Mouse (Mus musculus): ENCODE measurements at regions not wholly inside any gene's neighbourhood (a gene's known extent, or its start where the extent isn't known, plus 50 kb on each side); places are given as distances from the start of the nearest gene placed in this dataset.

DNA sequence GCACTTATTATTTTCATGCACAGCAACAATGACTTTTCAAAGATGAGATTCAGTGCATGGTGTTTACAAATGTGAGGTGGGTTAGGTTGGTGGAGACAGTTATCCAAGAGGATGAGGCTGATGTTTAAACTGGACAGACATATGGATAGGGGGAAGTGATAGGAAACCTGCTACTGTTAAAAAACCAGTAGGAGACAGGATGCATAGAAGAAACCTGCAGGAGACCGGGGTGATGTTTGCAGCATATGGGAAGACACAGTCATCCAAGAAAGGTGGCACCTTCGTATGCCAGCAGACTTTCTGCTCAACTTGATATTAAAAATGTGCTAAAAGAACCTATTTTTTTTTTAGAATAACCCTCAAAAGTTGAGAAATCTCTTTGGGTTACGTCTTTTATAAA is 809.9 kb upstream of the Gm5150 start:
- no peak for DNase-seq

DNA sequence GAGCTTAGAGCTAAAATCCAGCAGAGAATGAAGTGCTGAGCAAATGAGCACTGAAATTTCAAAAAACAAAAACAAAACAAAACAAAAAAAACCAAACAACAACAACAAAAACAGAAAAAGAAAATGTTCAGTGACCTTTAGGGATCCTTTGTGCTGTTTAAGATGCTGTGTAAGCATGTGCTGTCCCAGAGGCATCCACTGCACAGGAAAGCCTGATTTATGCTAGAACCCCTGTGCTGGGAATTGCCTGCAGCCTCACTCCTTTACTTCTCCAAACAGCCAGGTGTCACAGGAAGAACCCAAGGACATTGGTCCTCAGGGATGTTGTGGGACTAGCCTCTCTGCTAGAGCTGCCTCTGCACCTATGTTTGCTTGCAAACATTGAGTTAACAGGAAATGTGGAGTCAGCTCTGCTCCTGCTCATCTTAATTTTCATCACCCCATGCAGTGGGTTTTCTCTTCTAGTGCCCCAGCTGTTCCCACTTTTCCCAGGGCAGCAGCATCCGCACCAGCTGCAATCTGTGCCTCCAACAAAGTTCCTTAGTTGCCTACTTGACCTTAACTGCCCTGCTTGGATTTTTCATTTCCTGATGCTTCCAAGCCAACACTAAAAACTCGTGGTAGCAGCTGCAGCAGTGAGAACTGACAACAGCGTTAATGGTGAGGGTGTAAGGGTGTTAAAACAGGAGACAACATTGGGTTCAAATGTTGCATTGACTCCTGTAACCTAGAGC is 804.8 kb upstream of the Gm5150 start:
- DNase-seq, result no peak

DNA sequence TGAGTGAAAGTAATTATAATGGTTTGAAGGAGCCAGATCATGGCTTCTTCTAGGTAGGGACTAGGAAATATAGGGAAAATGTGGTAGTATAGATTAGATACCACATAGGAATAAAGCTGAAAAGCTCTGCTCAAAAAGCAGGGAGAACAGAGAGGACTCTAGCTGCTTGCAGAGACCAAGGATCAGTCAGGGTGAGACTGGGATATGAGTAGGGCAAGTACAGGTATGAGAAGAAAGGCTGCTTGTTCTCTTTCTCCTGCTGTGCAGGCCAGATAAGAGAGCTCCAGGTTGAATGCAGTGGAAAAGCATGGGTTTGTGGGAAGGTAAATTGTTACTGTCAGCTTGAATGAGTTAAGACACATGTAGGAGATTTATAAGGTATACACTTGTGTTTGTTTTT is 797.4 kb upstream of the Gm5150 start:
- DNase-seq, result no peak

All from cerebellum, postnatal 25 days (tissue).